Mouse (Mus musculus): ENCODE measurements at regions not wholly inside any gene's neighbourhood (a gene's known extent, or its start where the extent isn't known, plus 50 kb on each side); places are given as distances from the start of the nearest gene placed in this dataset.

- DNase-seq (ENCODE audit: low read depth, low spot score), result no peak
- Histone ChIP-seq H3K9me3 (ENCODE audit: control insufficient read depth, insufficient read depth, low read depth, low read length) (no peaks in the 10 kb centered on the region), H3K9ac (ENCODE audit: insufficient read depth, low read depth, low read length, poor library complexity, severe bottlenecking) (no peak overlapping the region), H3K36me3 (ENCODE audit: control insufficient read depth, insufficient read depth, low read length, poor library complexity, severe bottlenecking) (no peaks in the 10 kb centered on the region), H3K4me3 (ENCODE audit: insufficient read depth in 1 of 2, low read depth in 1 of 2, low read length in 2 of 2, poor library complexity in 1 of 2, severe bottlenecking in 1 of 2) (no peak overlapping the region), H3K27ac (ENCODE audit: insufficient read depth, low read depth, low read length, poor library complexity, severe bottlenecking) (no peak overlapping the region), H3K4me1 (ENCODE audit: control insufficient read depth in 2 of 2, insufficient read depth in 2 of 2, low read length in 2 of 2, poor library complexity in 1 of 2) (peaks cover 0 to 10% of the 10 kb centered on the region in 2 experiments; a peak in 2 of 4 replicates)
- TF ChIP-seq MAFK (IDR thresholded peaks at IDR 0.05; ENCODE audit: insufficient read depth, low read depth, low read length) (no peak), ZNF384 (IDR thresholded peaks at IDR 0.05; ENCODE audit: low read depth, low read length) (0 out of 2 replicates have a peak, but pooled peaks have one; percentile 29), ZC3H11A (IDR thresholded peaks at IDR 0.05; ENCODE audit: borderline replicate concordance, low read depth, low read length) (no peak), HCFC1 (IDR thresholded peaks at IDR 0.05; ENCODE audit: borderline replicate concordance, insufficient read depth, low read length) (no peak), CHD2 (IDR thresholded peaks at IDR 0.05; ENCODE audit: low read depth, low read length) (no peak)
- in situ Hi-C loops (cut with MboI; ENCODE audit: low sequenced_read_pairs in 2 of 2, unreplicated experiment in 2 of 2), result no loop called here
Observed at GRCm38 (mm10) chr14:25334186-25334585, 124.8 kb upstream of the Zmiz1 start.

DNA sequence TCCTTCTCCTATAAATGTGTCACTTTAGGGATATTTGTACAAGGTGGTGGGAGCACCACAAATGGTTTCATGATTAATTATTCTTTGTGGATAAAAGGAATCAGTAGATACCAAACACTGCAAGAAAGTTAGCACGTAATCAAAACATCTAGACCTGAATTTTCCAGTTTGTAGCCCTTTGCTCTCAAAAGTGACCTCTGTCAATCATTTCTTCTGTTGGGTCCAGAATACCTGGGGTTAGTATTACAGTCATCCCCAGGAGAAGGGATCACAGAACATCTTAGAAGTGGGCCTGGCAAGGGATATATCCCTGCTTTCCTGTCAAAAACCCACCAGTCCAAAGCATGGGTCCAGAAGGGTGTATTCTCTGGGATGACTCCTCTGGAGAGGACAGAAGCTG lies 122.1 kb upstream of the Zmiz1 start:
- H3K4me1 ChIP-seq (ENCODE audit: control insufficient read depth in 2 of 2, insufficient read depth in 2 of 2, low read length in 2 of 2, poor library complexity in 1 of 2), result peaks cover 0 to 10% of the 10 kb centered on the region in 2 experiments; a peak in 3 of 4 replicates
- H3K9me3 ChIP-seq (ENCODE audit: control insufficient read depth, insufficient read depth, low read depth, low read length), result no peaks in the 10 kb centered on the region
- H3K4me3 ChIP-seq (ENCODE audit: insufficient read depth in 1 of 2, low read depth in 1 of 2, low read length in 2 of 2, poor library complexity in 1 of 2, severe bottlenecking in 1 of 2), result no peak overlapping the region
- no peak overlapping the region for H3K27ac ChIP-seq (ENCODE audit: insufficient read depth, low read depth, low read length, poor library complexity, severe bottlenecking)
- TF ChIP-seq MAFK (IDR thresholded peaks at IDR 0.05; ENCODE audit: insufficient read depth, low read depth, low read length) (no peak), ZC3H11A (IDR thresholded peaks at IDR 0.05; ENCODE audit: borderline replicate concordance, low read depth, low read length) (no peak)
- in situ Hi-C loops (cut with MboI; ENCODE audit: low sequenced_read_pairs in 2 of 2, unreplicated experiment in 2 of 2), result no loop called here
- H3K9ac ChIP-seq (ENCODE audit: insufficient read depth, low read depth, low read length, poor library complexity, severe bottlenecking), result no peak overlapping the region
- DNase-seq (ENCODE audit: low read depth, low spot score), result no peak
- no peaks in the 10 kb centered on the region for H3K36me3 ChIP-seq (ENCODE audit: control insufficient read depth, insufficient read depth, low read length, poor library complexity, severe bottlenecking)

GRCm38 (mm10) chr14:25338404-25339051 lies 120.5 kb upstream of the Zmiz1 start:
- in situ Hi-C loops (cut with MboI; ENCODE audit: low sequenced_read_pairs in 2 of 2, unreplicated experiment in 2 of 2), result no loop called here
- TF ChIP-seq ZNF384 (IDR thresholded peaks at IDR 0.05; ENCODE audit: low read depth, low read length) (no peak), HCFC1 (IDR thresholded peaks at IDR 0.05; ENCODE audit: borderline replicate concordance, insufficient read depth, low read length) (no peak)

DNA sequence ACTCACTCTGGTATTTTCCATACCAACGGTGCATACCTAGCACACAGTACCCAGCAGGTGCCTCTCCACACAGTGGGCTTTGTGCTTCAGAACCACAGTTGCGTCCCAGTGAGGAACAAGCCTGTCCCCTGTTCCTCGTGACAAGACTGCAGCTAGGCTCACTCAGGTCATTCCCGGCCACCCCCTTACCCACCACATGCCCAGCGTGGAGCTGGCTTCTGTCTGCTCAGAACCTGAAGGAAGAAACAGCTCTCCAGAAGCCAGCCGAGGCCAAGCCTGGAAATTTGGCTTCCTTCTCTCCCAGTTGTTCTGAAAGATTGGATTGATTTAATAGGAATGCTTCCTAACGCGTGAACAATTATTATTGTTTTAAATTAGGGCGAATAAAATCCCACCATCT lies 118.1 kb upstream of the Zmiz1 start:
- Histone ChIP-seq H3K9ac (ENCODE audit: insufficient read depth, low read depth, low read length, poor library complexity, severe bottlenecking) (no peak overlapping the region), H3K4me1 (ENCODE audit: control insufficient read depth in 2 of 2, insufficient read depth in 2 of 2, low read length in 2 of 2, poor library complexity in 1 of 2) (peaks cover 0 to 10% of the 10 kb centered on the region in 2 experiments; a peak in 3 of 4 replicates), H3K27ac (ENCODE audit: insufficient read depth, low read depth, low read length, poor library complexity, severe bottlenecking) (no peak overlapping the region), H3K9me3 (ENCODE audit: control insufficient read depth, insufficient read depth, low read depth, low read length) (no peaks in the 10 kb centered on the region), H3K36me3 (ENCODE audit: control insufficient read depth, insufficient read depth, low read length, poor library complexity, severe bottlenecking) (no peaks in the 10 kb centered on the region), H3K4me3 (ENCODE audit: insufficient read depth in 1 of 2, low read depth in 1 of 2, low read length in 2 of 2, poor library complexity in 1 of 2, severe bottlenecking in 1 of 2) (no peak overlapping the region)
- in situ Hi-C loops (cut with MboI; ENCODE audit: low sequenced_read_pairs in 2 of 2, unreplicated experiment in 2 of 2), result no loop called here
- no peak for DNase-seq (ENCODE audit: low read depth, low spot score)
- no peak for TF ChIP-seq ZNF384 (IDR thresholded peaks at IDR 0.05; ENCODE audit: low read depth, low read length)
- TF ChIP-seq HCFC1 (IDR thresholded peaks at IDR 0.05; ENCODE audit: borderline replicate concordance, insufficient read depth, low read length), result no peak
- TF ChIP-seq ZC3H11A (IDR thresholded peaks at IDR 0.05; ENCODE audit: borderline replicate concordance, low read depth, low read length), result no peak
- no peak for TF ChIP-seq MAFK (IDR thresholded peaks at IDR 0.05; ENCODE audit: insufficient read depth, low read depth, low read length)
- TF ChIP-seq CHD2 (IDR thresholded peaks at IDR 0.05; ENCODE audit: low read depth, low read length), result no peak

More at GRCm38 (mm10) chr14:25338404-25339051, 120.5 kb upstream of the Zmiz1 start:
- DNase-seq (ENCODE audit: low read depth, low spot score), result no peak
- Histone ChIP-seq H3K36me3 (ENCODE audit: control insufficient read depth, insufficient read depth, low read length, poor library complexity, severe bottlenecking) (no peaks in the 10 kb centered on the region), H3K9ac (ENCODE audit: insufficient read depth, low read depth, low read length, poor library complexity, severe bottlenecking) (no peak overlapping the region), H3K4me3 (ENCODE audit: insufficient read depth in 1 of 2, low read depth in 1 of 2, low read length in 2 of 2, poor library complexity in 1 of 2, severe bottlenecking in 1 of 2) (no peak overlapping the region), H3K27ac (ENCODE audit: insufficient read depth, low read depth, low read length, poor library complexity, severe bottlenecking) (no peak overlapping the region), H3K9me3 (ENCODE audit: control insufficient read depth, insufficient read depth, low read depth, low read length) (no peaks in the 10 kb centered on the region), H3K4me1 (ENCODE audit: control insufficient read depth in 2 of 2, insufficient read depth in 2 of 2, low read length in 2 of 2, poor library complexity in 1 of 2) (peaks cover 0 to 10% of the 10 kb centered on the region in 2 experiments; a peak in 3 of 4 replicates)
